Mouse (Mus musculus): ENCODE measurements around the gene Hps6.
A peak's percentile ranks its signal among the peaks of the same experiment; 100 is the strongest.

Gene Hps6

DNA sequence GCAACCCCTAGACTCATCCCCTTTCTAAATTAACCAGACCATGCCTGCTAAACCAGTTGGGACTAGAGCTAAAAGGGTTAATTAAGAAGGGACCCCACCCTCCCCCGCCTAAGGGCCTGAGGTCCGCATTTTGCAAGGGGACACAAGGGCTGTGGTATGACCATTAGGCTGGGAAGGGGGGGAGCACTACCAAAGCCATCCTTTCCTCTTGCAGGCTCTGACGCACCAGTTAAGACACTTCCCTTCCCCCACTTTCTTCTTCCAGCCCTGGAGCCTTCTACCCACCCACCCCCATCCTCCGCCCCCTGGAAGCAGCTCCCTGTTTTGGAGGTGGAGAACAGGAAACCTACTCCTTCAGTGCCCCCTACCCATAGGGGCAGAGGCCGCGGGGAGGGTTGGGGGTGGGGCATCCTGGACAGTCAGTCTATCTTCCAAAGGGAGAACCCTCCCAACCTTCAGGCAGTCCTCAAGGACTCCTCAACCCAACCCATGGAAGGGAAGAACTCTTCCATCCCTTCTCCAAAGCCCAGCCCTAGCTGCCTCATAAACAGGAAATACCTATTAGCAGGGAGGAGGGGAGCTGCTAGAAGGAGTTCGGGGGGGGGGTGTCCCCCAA is 42.5 kb downstream of the Hps6 start:
- DNase-seq: peak; percentile 70 to 75

DNA sequence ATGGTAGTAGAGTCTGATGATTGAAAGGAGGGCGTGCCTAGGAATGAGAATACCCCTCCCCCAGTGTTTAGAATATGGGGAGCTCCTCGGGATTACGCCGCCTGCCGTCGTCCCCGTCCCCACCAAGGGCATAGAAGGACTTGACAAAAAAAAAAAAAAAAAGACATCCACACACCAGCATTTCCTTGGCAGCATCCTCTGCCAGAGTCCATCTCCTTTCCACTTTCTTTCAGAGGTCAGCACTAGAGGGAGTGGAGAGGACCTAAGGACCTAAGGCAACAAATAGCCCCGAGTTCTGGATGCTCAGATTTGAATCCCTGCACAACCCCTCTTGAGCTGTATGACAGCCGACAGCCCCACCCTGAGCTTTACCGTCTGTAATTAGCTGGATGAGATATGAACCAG is 43.3 kb downstream of the Hps6 start:
- DNase-seq: peak in 1 of 2 experiments; percentile 34

DNA sequence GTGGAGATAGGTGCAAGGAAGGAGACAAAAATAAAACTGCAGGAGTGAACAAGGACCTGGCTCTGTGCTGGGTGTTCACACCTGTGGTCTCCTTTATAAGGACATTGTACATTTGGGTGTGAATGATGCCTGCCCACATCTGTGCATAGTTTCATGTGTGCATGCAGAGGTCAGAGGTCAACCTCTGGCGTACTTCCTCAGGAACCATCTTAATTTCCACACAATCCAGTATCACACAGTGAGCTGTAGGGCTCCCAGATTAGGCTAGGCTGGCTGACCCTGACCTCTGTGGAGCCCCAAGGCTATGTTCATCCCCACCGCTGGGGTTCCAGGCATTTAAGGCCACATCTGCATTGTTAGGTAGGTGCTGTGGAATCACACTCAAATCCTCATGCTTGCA is 44.1 kb downstream of the Hps6 start:
- DNase-seq: no peak

DNA sequence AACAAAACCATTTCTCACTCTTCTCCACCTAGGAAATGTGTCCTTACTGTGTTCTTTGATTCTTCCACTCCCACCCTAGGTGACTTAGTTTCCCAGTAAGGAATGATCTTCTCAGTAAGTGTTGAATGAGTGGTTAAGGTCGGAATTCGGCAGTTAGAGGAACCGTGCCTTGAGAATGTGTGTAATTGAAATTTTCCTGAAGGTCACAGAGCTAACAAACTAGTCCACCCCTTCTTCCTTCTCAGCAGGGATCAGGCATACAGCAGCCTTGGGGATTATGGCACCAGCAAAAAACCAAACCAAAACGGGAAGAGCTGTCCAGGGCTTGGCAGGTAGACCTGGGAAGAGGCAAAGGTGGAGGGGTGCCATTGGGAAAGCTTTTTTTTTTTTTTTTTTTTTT is 45.8 kb downstream of the Hps6 start:
- DNase-seq: no peak

DNA sequence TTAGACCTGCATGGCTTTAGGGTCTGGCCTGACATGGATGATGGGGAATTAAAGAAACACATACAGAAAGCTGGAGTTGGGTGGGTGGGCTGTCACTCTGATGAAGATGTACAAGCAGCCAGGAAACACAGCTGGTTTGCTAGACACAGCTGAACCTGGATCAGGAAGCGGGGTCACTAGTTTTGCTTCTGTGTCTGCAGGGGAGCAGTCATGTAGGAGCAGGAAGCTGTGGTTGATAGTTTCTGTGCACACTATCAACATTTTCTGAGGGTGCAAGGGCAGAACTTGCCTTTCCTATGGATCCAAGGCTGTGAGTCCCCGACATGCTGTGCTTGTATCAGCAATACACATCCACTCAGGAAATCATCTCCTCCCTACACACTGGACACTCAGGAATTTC is 47.2 kb downstream of the Hps6 start:
- DNase-seq: no peak
